Mouse (Mus musculus) forebrain, embryonic 14.5 days (tissue): ENCODE results near the gene Colgalt2. TPM values are rescaled to one million over a fixed set of nuclear protein-coding genes. Genes with fewer than 3 reads are reported as not detected.
"Not testable (repeated sequence)": the region's sequence is repeated elsewhere in the genome, so short reads cannot be mapped to it uniquely, and the experiment has no call there.

Source experiments
- ATAC-seq: fragments of 200-750 bp; cut with Nextera tagmentation; 2 replicates; pipeline ENCODE4 v1.8.0; 2017; ENCODE audit warnings: mild to moderate bottlenecking, moderate library complexity
- DNase-seq: peaks from one replicate; pipeline ENCODE4 v3.0.0-alpha.2; 2015; ENCODE audit warnings: low spot score
- H3K27ac ChIP-seq: fragments of 300-500 bp; sonication (generic); 2 replicates; pipeline ENCODE4 v1.5.1; 2014; ENCODE audit warnings: low read depth, mild to moderate bottlenecking, control low read depth, low read length, moderate library complexity
- H3K27me3 ChIP-seq: fragments of 300-500 bp; sonication (generic); replicated peaks from 2 replicates; pipeline ENCODE4 v1.6.1; 2014; ENCODE audit warnings: low read length, control low read depth, mixed read lengths; ENCODE audit not compliant: control insufficient read depth, insufficient read depth
- H3K36me3 ChIP-seq: fragments of 300-500 bp; sonication (generic); 2 replicates; pipeline ENCODE4 v1.6.1; 2014; ENCODE audit warnings: low read length, control low read depth; ENCODE audit not compliant: control insufficient read depth, insufficient read depth
- H3K4me1 ChIP-seq: fragments of 300-500 bp; sonication (generic); 2 replicates; pipeline ENCODE4 v1.6.1; 2014; ENCODE audit warnings: antibody characterized with exemption, low read length, control low read depth; ENCODE audit not compliant: control insufficient read depth, insufficient read depth
- H3K4me2 ChIP-seq: fragments of 300-500 bp; sonication (generic); 2 replicates; pipeline ENCODE4 v1.6.1; 2014; ENCODE audit warnings: mild to moderate bottlenecking, control low read depth, low read length
- H3K4me3 ChIP-seq: fragments of 300-500 bp; sonication (generic); 2 replicates; pipeline ENCODE4 v1.5.1; 2014; ENCODE audit warnings: low read depth, low read length, control low read depth
- H3K9ac ChIP-seq: fragments of 300-500 bp; sonication (generic); 2 replicates; pipeline ENCODE4 v1.6.1; 2014; ENCODE audit warnings: mild to moderate bottlenecking, low read length, control low read depth, moderate library complexity
- H3K9me3 ChIP-seq: fragments of 300-500 bp; sonication (generic); replicated peaks from 2 replicates; pipeline ENCODE4 v1.6.1; 2016; ENCODE audit warnings: low read length, control low read depth, mixed read lengths; ENCODE audit not compliant: control insufficient read depth
- WGBS: fragments of 180-500 bp; shearing (Covaris S2); extraction: QIAGEN DNeasy Blood & Tissue Kit; methylation state at CpG from one replicate; pipeline ENCODE4 v1.1.7; 2014; 5-methylcytosine and 5-hydroxymethylcytosine counted together
- polyA plus RNA-seq: library from polyadenylated mRNA; unstranded; fragments of >200 nt; fragmentation: Nextera tagmentation; extraction: Ambion mirVana; gene quantifications from 2 replicates; pipeline ENCODE4 v1.2.1, GENCODE M21; 2014

The Colgalt2 gene
- polyA plus RNA-seq, 1 experiment from 2014 or later = 2.6 TPM

DNA sequence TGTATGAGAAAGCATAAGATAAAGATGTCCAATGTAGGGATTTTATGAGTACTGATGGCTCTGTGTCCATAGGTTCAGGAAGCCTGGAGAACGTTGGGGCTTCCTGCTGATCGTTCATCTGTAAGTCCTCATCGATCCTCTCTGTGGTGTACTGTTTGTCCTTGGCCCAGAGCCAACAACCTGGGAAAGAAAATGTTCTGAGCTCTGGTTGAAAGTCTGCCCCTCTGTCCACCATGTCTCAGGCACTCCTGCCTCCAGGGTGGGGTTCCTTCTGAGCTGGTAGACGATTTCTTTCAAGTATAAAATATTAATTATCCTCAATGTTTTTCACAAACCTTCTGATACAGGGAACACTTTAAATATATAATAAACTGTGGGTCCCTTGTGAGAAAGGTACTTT lies 34.5 kb downstream of the Colgalt2 start:
- Histone ChIP-seq H3K9ac (no peak overlapping the region), H3K4me3 (no peak overlapping the region), H3K36me3 (no peaks in the 10 kb centered on the region), H3K4me2 (no peak overlapping the region), H3K27ac (no peak overlapping the region), H3K27me3 (no peaks in the 10 kb centered on the region), H3K9me3 (no peaks in the 10 kb centered on the region), H3K4me1 (no peaks in the 10 kb centered on the region)
- no peak for DNase-seq
- no peak for ATAC-seq
- WGBS = 82% methylated on average over 4 of the region's 4 CpGs

DNA sequence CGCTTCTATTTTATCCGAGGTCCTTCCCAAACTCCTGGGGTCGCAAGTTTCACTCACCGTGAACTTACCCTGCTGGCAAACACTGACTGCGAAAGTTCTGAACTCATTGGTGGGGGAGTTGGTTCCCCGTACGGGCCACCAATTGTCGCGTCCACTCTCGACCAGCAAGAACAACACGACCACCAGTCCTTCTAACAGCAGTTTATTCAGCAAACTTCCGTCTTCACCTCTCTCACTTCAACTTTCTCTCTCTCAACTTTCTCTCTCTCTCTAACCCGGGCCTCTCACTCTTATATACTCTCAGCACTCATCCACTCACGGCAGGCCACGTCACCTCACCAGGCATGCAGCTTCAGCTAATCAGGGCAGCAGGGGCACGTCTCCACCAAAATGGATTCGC lies 37.9 kb downstream of the Colgalt2 start:
- not testable (repeated sequence) for DNase-seq, H3K36me3 ChIP-seq, H3K4me1 ChIP-seq, H3K27me3 ChIP-seq, H3K9ac ChIP-seq, H3K4me2 ChIP-seq, H3K9me3 ChIP-seq, H3K27ac ChIP-seq, ATAC-seq, H3K4me3 ChIP-seq
- WGBS = 86% methylated on average over 16 of the region's 17 CpGs

DNA sequence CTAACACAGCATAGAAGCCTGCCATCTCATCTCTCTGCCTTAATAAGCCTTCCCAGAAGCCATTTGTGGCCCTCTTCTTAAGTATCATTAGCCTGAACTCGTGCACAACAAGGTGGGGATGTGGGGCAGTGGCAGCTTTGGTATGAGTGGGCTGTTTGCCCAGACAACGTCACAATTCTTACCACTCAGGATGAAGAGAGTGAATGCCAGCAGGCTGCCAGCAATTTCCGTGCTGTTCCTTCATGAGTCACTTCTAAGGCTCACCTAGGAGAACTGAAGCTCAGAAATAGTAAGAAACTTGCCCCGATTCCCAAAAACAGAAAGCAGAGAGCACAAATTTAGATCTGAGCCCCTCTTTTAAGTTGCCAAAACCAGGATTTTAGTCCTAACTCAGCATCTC lies 39.8 kb downstream of the Colgalt2 start:
- no peak overlapping the region for H3K27ac ChIP-seq
- H3K4me1 ChIP-seq = no peaks in the 10 kb centered on the region
- no peak for ATAC-seq
- H3K9me3 ChIP-seq = no peaks in the 10 kb centered on the region
- H3K4me3 ChIP-seq = no peak overlapping the region
- no peaks in the 10 kb centered on the region for H3K36me3 ChIP-seq
- H3K27me3 ChIP-seq = no peaks in the 10 kb centered on the region
- no peak overlapping the region for H3K9ac ChIP-seq
- H3K4me2 ChIP-seq = no peak overlapping the region
- WGBS = 48% methylated on average over 4 of the region's 4 CpGs
- peak; percentile 37 for DNase-seq

DNA sequence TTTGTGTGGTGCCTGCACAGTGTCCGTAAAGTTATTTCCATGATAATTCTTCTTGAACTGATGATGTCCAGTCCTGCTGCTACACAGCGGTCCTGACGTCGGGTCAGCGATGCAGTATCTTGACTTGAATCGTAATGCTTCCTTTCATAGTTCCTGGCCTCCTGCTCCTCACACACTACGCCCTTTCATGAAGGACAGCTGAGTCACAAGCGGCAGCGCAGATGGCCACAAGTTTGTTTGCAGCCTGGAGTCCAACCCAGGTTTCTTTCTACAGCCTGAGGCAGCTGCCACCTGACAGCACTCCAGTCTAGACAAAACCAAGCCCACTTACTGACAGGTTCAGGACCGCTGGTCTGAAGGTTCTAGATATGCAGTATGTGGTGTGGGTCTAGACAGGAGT lies 40.2 kb downstream of the Colgalt2 start:
- Histone ChIP-seq H3K9ac (no peak overlapping the region), H3K9me3 (no peaks in the 10 kb centered on the region), H3K27me3 (no peaks in the 10 kb centered on the region), H3K4me2 (no peak overlapping the region), H3K4me3 (no peak overlapping the region), H3K4me1 (no peaks in the 10 kb centered on the region), H3K27ac (no peak overlapping the region), H3K36me3 (no peaks in the 10 kb centered on the region)
- WGBS = 88% methylated on average over 10 of the region's 10 CpGs
- no peak for DNase-seq
- no peak for ATAC-seq

DNA sequence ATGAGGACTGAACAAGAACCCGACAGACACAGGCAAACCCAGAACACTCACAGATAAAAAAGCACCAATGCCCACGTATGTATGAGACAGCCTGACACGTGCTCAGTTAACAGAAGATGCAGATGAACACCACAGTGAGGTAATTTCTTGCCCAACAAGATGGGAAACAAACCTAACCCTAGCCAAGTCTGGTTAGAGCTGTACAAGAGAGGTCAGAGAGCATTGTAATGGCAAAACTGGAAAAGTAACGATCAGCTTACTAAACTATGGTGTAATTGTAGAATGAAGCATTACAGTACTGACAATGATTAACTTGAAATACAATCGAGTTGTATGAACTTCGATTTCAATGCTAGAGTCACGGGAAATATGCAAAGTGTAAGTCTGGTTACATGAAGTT lies 45.0 kb downstream of the Colgalt2 start:
- H3K36me3 ChIP-seq = no peaks in the 10 kb centered on the region
- H3K27me3 ChIP-seq = no peaks in the 10 kb centered on the region
- H3K4me1 ChIP-seq = no peaks in the 10 kb centered on the region
- H3K9me3 ChIP-seq = no peaks in the 10 kb centered on the region
- no peak for ATAC-seq
- no peak for DNase-seq
- no peak overlapping the region for H3K27ac ChIP-seq
- no peak overlapping the region for H3K9ac ChIP-seq
- 89% methylated on average over 7 of the region's 7 CpGs for WGBS
- no peak overlapping the region for H3K4me3 ChIP-seq
- no peak overlapping the region for H3K4me2 ChIP-seq

DNA sequence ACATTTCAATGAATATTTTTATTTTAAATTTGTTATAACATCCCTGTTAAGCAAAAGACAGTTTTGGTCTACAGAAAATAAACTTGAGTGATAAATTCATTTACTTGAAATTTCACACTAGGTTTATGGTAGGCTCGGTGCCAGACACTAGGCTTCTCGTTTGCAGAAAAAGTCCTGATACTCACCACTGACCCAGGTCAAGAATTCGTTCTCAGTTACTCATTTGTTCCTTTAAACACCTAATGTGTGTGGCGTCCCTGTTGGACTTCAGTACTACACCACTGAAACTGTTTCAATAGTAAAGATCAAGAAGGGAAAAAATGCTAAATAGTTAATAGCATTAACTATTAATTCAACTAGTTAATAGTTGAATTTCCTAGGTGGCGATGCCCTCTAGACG lies 46.3 kb downstream of the Colgalt2 start:
- H3K36me3 ChIP-seq = no peaks in the 10 kb centered on the region
- no peak overlapping the region for H3K4me2 ChIP-seq
- no peak overlapping the region for H3K4me3 ChIP-seq
- H3K9ac ChIP-seq = no peak overlapping the region
- H3K27me3 ChIP-seq = no peaks in the 10 kb centered on the region
- DNase-seq (no peak), ATAC-seq (no peak)
- no peaks in the 10 kb centered on the region for H3K4me1 ChIP-seq
- H3K9me3 ChIP-seq = no peaks in the 10 kb centered on the region
- WGBS = 86% methylated on average over 6 of the region's 6 CpGs
- no peak overlapping the region for H3K27ac ChIP-seq

DNA sequence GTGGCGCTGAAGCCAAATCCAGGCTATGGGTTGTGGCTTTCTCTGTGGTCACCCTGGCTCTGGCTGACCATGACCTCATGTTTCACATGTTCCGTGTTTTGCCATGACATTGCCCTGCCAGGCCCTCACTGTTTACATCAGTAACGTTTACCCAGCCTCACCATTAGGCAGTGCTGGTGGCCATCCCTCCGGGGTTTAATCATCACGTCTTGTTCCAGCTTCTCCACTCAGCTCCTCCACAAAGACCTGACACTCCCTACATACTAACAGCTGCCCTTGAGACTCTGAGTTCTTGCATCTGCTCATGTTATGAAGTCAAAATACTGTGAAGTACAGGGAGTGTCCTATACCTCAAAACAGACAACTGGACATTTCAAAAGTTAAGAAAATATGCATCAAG lies 54.9 kb downstream of the Colgalt2 start:
- Histone ChIP-seq H3K36me3 (no peaks in the 10 kb centered on the region), H3K9ac (no peak overlapping the region), H3K4me3 (no peak overlapping the region), H3K4me2 (no peak overlapping the region), H3K27ac (no peak overlapping the region), H3K9me3 (no peaks in the 10 kb centered on the region), H3K27me3 (no peaks in the 10 kb centered on the region), H3K4me1 (peaks cover 11% of the 10 kb centered on the region)
- ATAC-seq = no peak
- no peak for DNase-seq
- 84% methylated on average over 5 of the region's 5 CpGs for WGBS

DNA sequence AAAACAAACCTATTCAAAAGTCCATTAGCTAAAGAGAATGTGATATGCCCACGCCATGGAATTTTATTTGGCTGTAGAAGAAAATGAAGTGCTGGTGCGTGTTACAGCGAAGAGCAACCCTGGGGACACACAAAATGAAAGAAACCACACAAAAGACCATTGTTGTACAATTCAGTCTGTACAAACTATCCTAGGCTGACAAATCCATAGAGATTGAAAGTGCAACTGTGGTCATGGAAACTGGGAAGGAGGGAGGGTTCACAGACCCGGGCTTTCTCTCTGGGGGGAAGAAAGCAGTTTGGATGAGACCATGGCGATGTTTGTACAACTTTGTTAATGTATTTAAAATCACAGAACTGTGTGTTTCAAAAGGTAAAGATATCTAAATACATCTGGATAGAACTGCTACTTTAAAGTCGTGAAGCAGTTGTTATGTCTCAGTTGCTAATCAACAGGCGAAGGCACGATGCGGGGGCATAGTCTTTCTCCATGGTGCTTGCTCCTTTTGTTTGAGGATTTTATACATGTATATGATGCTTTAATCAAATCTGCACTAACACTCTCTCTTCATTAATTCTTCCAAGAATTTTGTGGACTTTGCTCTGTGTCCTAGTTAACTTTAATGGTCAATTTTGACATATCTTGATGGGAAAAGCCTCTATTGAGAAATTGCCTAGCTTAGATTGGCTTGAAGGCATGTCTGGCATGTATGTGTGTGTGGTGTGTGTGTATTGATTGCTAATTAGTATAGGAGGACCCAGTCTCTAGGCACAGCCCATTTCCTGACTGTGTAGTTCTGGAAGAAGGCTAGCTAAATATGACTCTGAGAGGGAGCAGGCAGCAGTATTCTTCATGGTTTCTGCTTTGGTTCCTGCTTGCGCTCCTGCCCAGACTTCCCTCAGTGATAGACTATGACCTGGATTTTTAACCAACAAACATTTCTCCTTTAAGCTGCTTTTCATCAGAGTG lies 55.9 kb downstream of the Colgalt2 start:
- H3K27me3 ChIP-seq = no peaks in the 10 kb centered on the region
- H3K27ac ChIP-seq = no peak overlapping the region
- peak; percentile 39 for DNase-seq
- no peak overlapping the region for H3K9ac ChIP-seq
- peaks cover 11% of the 10 kb centered on the region for H3K4me1 ChIP-seq
- no peaks in the 10 kb centered on the region for H3K36me3 ChIP-seq
- H3K4me2 ChIP-seq = no peak overlapping the region
- H3K9me3 ChIP-seq = no peaks in the 10 kb centered on the region
- no peak; the same call in 1 of the 2 replicates for ATAC-seq
- H3K4me3 ChIP-seq = no peak overlapping the region
- 62% methylated on average over 10 of the region's 10 CpGs for WGBS

DNA sequence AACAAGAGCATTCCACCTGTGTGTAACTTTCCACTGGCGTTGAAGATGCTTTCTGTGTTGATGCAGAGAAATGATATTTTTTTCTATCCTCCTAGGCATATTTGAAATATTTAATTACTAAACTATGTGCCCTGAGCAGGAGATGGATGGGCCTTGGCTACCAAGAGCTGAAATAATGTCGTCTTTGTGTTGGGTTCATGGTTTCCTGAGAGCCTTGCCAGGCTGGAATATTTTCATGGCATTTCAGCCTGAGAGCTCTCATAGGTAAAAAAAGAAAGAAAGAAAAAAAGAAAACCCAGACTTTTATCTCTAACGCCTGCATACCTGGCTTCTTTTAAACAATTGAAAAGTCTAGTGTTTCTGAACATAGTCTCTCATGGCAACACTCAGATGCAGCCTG lies 56.6 kb downstream of the Colgalt2 start:
- H3K9ac ChIP-seq = no peak overlapping the region

More for the DNA sequence above, 56.6 kb downstream of the Colgalt2 start:
- H3K4me2 ChIP-seq = no peak overlapping the region
- DNase-seq (no peak), ATAC-seq (no peak)
- WGBS = 89% methylated on average over 3 of the region's 3 CpGs
- no peaks in the 10 kb centered on the region for H3K36me3 ChIP-seq
- H3K4me3 ChIP-seq = no peak overlapping the region
- H3K27ac ChIP-seq = no peak overlapping the region
- H3K27me3 ChIP-seq = no peaks in the 10 kb centered on the region
- H3K4me1 ChIP-seq = peaks cover 11% of the 10 kb centered on the region
- no peaks in the 10 kb centered on the region for H3K9me3 ChIP-seq
